Mouse (Mus musculus) CH12.LX (cell line): ENCODE results near the gene Polr1d. TPM values are rescaled to one million over a fixed set of nuclear protein-coding genes. Genes with fewer than 3 reads are reported as not detected.

ENCODE experiments used
- DNase-seq: peaks from one replicate; pipeline ENCODE4 v3.0.0-alpha.2; 2013; ENCODE audit errors: extremely low read depth
- H3K27ac ChIP-seq: 2 replicates; pipeline ENCODE4 v1.5.1; 2012; ENCODE audit warnings: low read depth, mild to moderate bottlenecking, control low read depth, moderate library complexity; ENCODE audit not compliant: insufficient read depth
- H3K27me3 ChIP-seq: replicated peaks from 2 replicates; pipeline ENCODE3; 2012; ENCODE audit warnings: inconsistent platforms
- H3K36me3 ChIP-seq, 2 experiments: replicated peaks in 1 of 2; 2 replicates each; pipeline versions ENCODE3 to v1.6.1; 2012; ENCODE audit warnings: inconsistent platforms in 1 of 2, low read length in 1 of 2, mild to moderate bottlenecking in 1 of 2, mixed read lengths in 1 of 2, moderate library complexity in 1 of 2; ENCODE audit not compliant: control insufficient read depth in 1 of 2, insufficient read depth in 1 of 2
- H3K4me1 ChIP-seq, 2 experiments: 2 replicates each; pipeline ENCODE4 v1.6.1; 2012; ENCODE audit warnings: inconsistent platforms in 1 of 2, moderate library complexity in 1 of 2; ENCODE audit not compliant: insufficient read depth in 2 of 2, control insufficient read depth in 1 of 2
- H3K4me2 ChIP-seq: 2 replicates; pipeline ENCODE4 v1.6.1; 2012; ENCODE audit warnings: low read depth, mild to moderate bottlenecking, control low read depth; ENCODE audit not compliant: poor library complexity, insufficient read depth, severe bottlenecking
- H3K4me3 ChIP-seq, 3 experiments: fragments of 150-350 bp in 1 of 3; sonication (generic) in 1 of 3; replicated peaks in 1 of 3; 2 replicates each; pipeline versions ENCODE3 to v1.5.1; 2011 to 2012; ENCODE audit warnings: low read depth in 2 of 3, low read length in 2 of 3, mild to moderate bottlenecking in 2 of 3, moderate library complexity in 2 of 3, control low read depth in 1 of 3, improper control_type of control experiment in 1 of 3, inconsistent platforms in 1 of 3, mixed read lengths in 1 of 3; ENCODE audit not compliant: poor library complexity in 1 of 3
- H3K79me2 ChIP-seq: replicated peaks from 2 replicates; pipeline ENCODE4 v1.6.1; 2012; ENCODE audit warnings: mild to moderate bottlenecking, moderate library complexity; ENCODE audit not compliant: control insufficient read depth, poor library complexity, insufficient read depth, severe bottlenecking; ENCODE audit errors: extremely low read depth
- H3K9ac ChIP-seq: 2 replicates; pipeline ENCODE4 v1.6.1; 2012; ENCODE audit warnings: low read depth, mild to moderate bottlenecking, control low read depth, moderate library complexity; ENCODE audit not compliant: insufficient read depth
- H3K9me3 ChIP-seq: replicated peaks from 2 replicates; pipeline ENCODE3; 2012; ENCODE audit warnings: low read length, inconsistent platforms, mixed read lengths
- BHLHE40 ChIP-seq: IDR thresholded peaks from 2 replicates; pipeline ENCODE4 v1.6.1; 2011; ENCODE audit warnings: mild to moderate bottlenecking, low read depth, low read length, improper control_type of control experiment
- CTCF ChIP-seq, 2 experiments: IDR thresholded peaks in 1 of 2; conservative IDR thresholded peaks in 1 of 2; 2 replicates each; pipeline ENCODE4 v1.5.1; 2011 to 2012; ENCODE audit warnings: low read depth in 2 of 2, low read length in 2 of 2, improper control_type of control experiment in 1 of 2, inconsistent platforms in 1 of 2, mild to moderate bottlenecking in 1 of 2, moderate library complexity in 1 of 2
- ELF1 ChIP-seq: IDR thresholded peaks from 2 replicates; pipeline ENCODE4 v1.6.1; 2014; ENCODE audit warnings: low read depth, mild to moderate bottlenecking, inconsistent platforms, low read length, improper control_type of control experiment
- EP300 ChIP-seq: IDR thresholded peaks from 2 replicates; pipeline ENCODE4 v1.6.1; 2011; ENCODE audit warnings: low read length, improper control_type of control experiment
- ETS1 ChIP-seq: conservative IDR thresholded peaks from 2 replicates; pipeline ENCODE4 v1.6.1; 2012; ENCODE audit warnings: low read depth, mild to moderate bottlenecking, inconsistent platforms, low read length, improper control_type of control experiment, moderate library complexity
- IRF4 ChIP-seq: IDR thresholded peaks from 2 replicates; pipeline ENCODE4 v1.6.1; 2014; ENCODE audit warnings: low read depth, mild to moderate bottlenecking, inconsistent platforms, low read length, improper control_type of control experiment
- MAFK ChIP-seq: IDR thresholded peaks from 2 replicates; pipeline ENCODE4 v1.6.1; 2011; ENCODE audit warnings: low read length, improper control_type of control experiment; ENCODE audit not compliant: insufficient replicate concordance
- MAX ChIP-seq: IDR thresholded peaks from 2 replicates; pipeline ENCODE4 v1.6.1; 2011; ENCODE audit warnings: low read length, improper control_type of control experiment
- MAZ ChIP-seq: IDR thresholded peaks from 2 replicates; pipeline ENCODE4 v1.6.1; 2012; ENCODE audit warnings: low read depth, mild to moderate bottlenecking, inconsistent platforms, low read length, improper control_type of control experiment, moderate library complexity
- MEF2A ChIP-seq: IDR thresholded peaks from 2 replicates; pipeline ENCODE4 v1.6.1; 2014; ENCODE audit warnings: low read depth, mild to moderate bottlenecking, inconsistent platforms, low read length, improper control_type of control experiment, borderline replicate concordance
- NELFE ChIP-seq: IDR thresholded peaks from 2 replicates; pipeline ENCODE4 v1.6.1; 2011; ENCODE audit warnings: low read depth, low read length, improper control_type of control experiment
- NRF1 ChIP-seq: IDR thresholded peaks from 2 replicates; pipeline ENCODE4 v1.6.1; 2014; ENCODE audit warnings: low read depth, mild to moderate bottlenecking, inconsistent platforms, low read length, improper control_type of control experiment, moderate library complexity
- PAX5 ChIP-seq: IDR thresholded peaks from 2 replicates; pipeline ENCODE4 v1.6.1; 2012; ENCODE audit warnings: low read length, inconsistent platforms, mixed read lengths
- POLR2A ChIP-seq: IDR thresholded peaks from 2 replicates; pipeline ENCODE4 v1.6.1; 2011; ENCODE audit warnings: low read depth, mild to moderate bottlenecking, improper control_type of control experiment, low read length
- RAD21 ChIP-seq: IDR thresholded peaks from 2 replicates; pipeline ENCODE4 v1.6.1; 2011; ENCODE audit warnings: low read depth, mild to moderate bottlenecking, low read length, improper control_type of control experiment, moderate library complexity
- ZKSCAN1 ChIP-seq: IDR thresholded peaks from 2 replicates; pipeline ENCODE4 v1.6.1; 2012; ENCODE audit warnings: low read depth, inconsistent platforms, low read length, improper control_type of control experiment, borderline replicate concordance
- ZNF384 ChIP-seq: IDR thresholded peaks from 2 replicates; pipeline ENCODE4 v1.6.1; 2012; ENCODE audit warnings: low read depth, low read length, improper control_type of control experiment, inconsistent platforms
- dilution Hi-C: fragments of 300-500 bp; cut with MboI; formaldehyde crosslinking; loops from 2 replicates; pipeline ENCODE4 v1.14.3; 2020; ENCODE audit warnings: low sequenced_read_pairs; ENCODE audit not compliant: extremely low pct_unique_long_range_greater_than_20kb, extremely low pct_ligation_motif_present
- in situ Hi-C: fragments of 300-500 bp; cut with MboI; formaldehyde crosslinking; loops from 3 replicates; pipeline ENCODE4 v1.14.3; 2019; ENCODE audit warnings: low sequenced_read_pairs, low pct_ligation_motif_present, low pct_unique_long_range_greater_than_20kb, mixed read lengths
- polyA plus RNA-seq: library from polyadenylated mRNA; unstranded; fragments of >175 nt; gene quantifications from 2 replicates; pipeline ENCODE4 v1.2.1, GENCODE M21; 2012; ENCODE audit warnings: low read depth; ENCODE audit not compliant: insufficient read length
- total RNA-seq, 2 experiments: library from RNA; depleted of rRNA; stranded (reverse); fragments of 300-350 nt in 1 of 2; fragments of >200 nt in 1 of 2; gene quantifications; 2 replicates each; pipeline ENCODE4 v1.2.3; 2012 to 2014

Gene Polr1d
- total and polyA plus RNA-seq, 3 experiments, result 293 to 354 (median 300) TPM

- Histone ChIP-seq H3K4me1 (peaks cover 0 to 14% of the 10 kb centered on the region in 2 experiments; a peak in 2 of 4 replicates), H3K4me3 (no peak overlapping the region), H3K79me2 (peaks cover 32% of the 10 kb centered on the region), H3K27me3 (no peaks in the 10 kb centered on the region), H3K9ac (no peak overlapping the region), H3K27ac (no peak overlapping the region), H3K9me3 (no peaks in the 10 kb centered on the region), H3K36me3 (peaks cover 79 to 98% of the 10 kb centered on the region in 2 experiments), H3K4me2 (no peak overlapping the region)
- TF ChIP-seq MAZ (no peak), RAD21 (no peak), ETS1 (no peak)
- in situ Hi-C loops, result no loop called here
- dilution Hi-C loops, result no loop called here
- DNase-seq, result no peak
Observed at GRCm38 (mm10) chr5:147033155-147033554, 43.7 kb upstream of the Polr1d start.

DNA sequence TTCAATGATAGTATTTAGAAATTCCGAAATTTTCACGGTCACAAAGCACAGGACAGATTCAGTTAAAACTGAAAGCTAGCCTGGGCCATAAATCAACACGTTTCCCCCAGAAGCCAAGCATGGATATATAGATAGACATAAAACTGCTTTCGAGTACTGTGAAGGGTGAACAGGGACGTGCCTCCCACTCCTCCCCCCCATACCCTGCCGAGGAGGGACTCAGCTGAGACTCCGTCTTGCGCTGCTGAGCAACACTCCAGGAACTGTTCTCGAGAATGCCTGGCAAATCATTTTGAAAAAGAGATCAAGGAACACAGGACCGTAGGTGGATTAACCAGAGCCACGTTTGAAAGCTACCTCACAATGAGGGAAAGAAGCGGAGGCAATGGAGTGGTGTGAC lies 42.6 kb upstream of the Polr1d start:
- no peak overlapping the region for H3K4me2 ChIP-seq
- peaks cover 79 to 98% of the 10 kb centered on the region in 2 experiments for H3K36me3 ChIP-seq
- no peak overlapping the region for H3K27ac ChIP-seq
- no peak overlapping the region for H3K9ac ChIP-seq
- H3K27me3 ChIP-seq, result no peaks in the 10 kb centered on the region
- H3K4me1 ChIP-seq, result peaks cover 2 to 20% of the 10 kb centered on the region in 2 experiments; a peak in 2 of 4 replicates
- no peak overlapping the region for H3K4me3 ChIP-seq
- dilution Hi-C loops, result no loop called here
- in situ Hi-C loops, result no loop called here
- peaks cover 43% of the 10 kb centered on the region for H3K79me2 ChIP-seq
- no peak for DNase-seq
- no peaks in the 10 kb centered on the region for H3K9me3 ChIP-seq
- TF ChIP-seq POLR2A (no peak), NRF1 (no peak), CTCF (conservative IDR thresholded peaks at IDR 0.05 in 1 of 2, IDR thresholded peaks at IDR 0.05 in 1 of 2; ENCODE audit: low read depth in 2 of 2, low read length in 2 of 2) (no peak), EP300 (no peak), ZNF384 (no peak), ETS1 (no peak), MEF2A (no peak), MAX (no peak), NELFE (no peak), MAFK (no peak), ELF1 (no peak)

DNA sequence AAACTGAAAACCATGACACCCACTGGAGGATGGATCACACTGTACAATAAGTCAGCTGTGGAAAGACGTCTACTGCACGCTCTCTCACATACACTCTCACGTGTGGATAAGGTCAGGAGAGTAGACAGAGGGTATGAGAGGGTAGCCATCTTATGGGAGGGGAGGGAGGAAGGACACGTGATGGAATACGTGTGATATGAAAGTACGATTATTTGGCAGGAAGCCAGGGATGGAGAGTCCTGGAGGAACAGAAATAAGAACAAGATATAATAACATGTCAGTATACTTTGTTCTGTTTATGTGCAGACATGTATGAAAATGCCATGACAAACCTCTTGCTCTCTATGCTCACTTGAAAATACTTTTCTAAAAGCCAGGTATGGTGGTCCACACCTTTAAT lies 41.5 kb upstream of the Polr1d start:
- Histone ChIP-seq H3K4me1 (peaks cover 2 to 24% of the 10 kb centered on the region in 2 experiments; a peak in 2 of 4 replicates), H3K4me3 (no peak overlapping the region), H3K4me2 (no peak overlapping the region), H3K27ac (no peak overlapping the region), H3K9me3 (no peaks in the 10 kb centered on the region), H3K9ac (no peak overlapping the region), H3K27me3 (no peaks in the 10 kb centered on the region), H3K36me3 (peaks cover 83 to 98% of the 10 kb centered on the region in 2 experiments), H3K79me2 (peaks cover 50% of the 10 kb centered on the region)
- no peak for TF ChIP-seq IRF4
- TF ChIP-seq BHLHE40, result no peak
- no peak for TF ChIP-seq CTCF (conservative IDR thresholded peaks at IDR 0.05 in 1 of 2, IDR thresholded peaks at IDR 0.05 in 1 of 2; ENCODE audit: low read depth in 2 of 2, low read length in 2 of 2)
- no peak for TF ChIP-seq EP300
- no peak for TF ChIP-seq ZKSCAN1
- no peak for TF ChIP-seq PAX5
- in situ Hi-C loops, result no loop called here
- dilution Hi-C loops, result no loop called here
- DNase-seq, result no peak
